Mouse (Mus musculus) right cerebral cortex, postnatal 10 days (tissue): Measurements from ENCODE around the gene Grip1.

Experiments
- DNase-seq, 2 experiments: peaks; one replicate each; pipeline ENCODE4 v3.0.0; 2021; ENCODE audit warnings: low spot score in 2 of 2

Grip1 gene

GRCm38 (mm10) chr10:119573134-119573533, 119.5 kb downstream of the Grip1 start:
- no peak for DNase-seq

DNA sequence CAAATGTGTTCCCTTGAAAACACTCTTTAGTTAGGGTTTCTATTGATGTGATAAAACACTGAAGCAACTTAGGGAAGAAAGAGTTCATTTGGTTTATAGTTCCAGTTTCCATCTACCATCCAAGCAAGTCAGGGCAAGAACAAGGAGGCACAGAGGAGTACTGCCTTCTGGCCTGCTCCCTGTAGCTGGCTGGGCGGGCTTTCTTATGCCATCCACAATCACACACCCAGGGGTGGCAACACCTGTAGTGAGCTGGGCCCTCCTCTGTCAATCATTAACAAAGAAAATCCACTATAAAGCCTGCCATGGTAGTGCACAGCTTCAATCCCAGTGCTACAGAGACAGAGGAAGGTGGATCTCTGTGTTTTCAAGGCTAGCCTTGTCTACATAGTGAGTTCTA, 122.2 kb downstream of the Grip1 start:
- DNase-seq: no peak

DNA sequence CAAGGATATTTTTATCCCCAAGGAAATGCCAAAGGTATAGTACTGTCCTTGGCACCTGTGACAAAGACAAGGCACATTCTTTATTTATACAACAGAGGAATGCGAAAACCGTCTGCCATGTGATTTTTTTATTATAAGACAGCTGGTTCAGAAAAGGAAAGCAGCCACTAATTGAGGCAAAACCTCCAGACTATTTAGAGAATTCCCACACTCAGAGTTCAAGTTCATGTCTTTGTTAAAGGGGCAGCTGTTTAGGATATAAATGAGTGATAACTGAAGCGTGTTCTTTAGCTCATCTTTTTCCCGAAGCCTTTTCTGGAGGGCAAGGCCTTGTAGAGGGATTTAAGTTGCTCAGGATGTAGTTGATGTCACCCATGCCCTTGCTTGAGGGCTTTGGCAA, 126.4 kb downstream of the Grip1 start:
- no peak for DNase-seq

DNA sequence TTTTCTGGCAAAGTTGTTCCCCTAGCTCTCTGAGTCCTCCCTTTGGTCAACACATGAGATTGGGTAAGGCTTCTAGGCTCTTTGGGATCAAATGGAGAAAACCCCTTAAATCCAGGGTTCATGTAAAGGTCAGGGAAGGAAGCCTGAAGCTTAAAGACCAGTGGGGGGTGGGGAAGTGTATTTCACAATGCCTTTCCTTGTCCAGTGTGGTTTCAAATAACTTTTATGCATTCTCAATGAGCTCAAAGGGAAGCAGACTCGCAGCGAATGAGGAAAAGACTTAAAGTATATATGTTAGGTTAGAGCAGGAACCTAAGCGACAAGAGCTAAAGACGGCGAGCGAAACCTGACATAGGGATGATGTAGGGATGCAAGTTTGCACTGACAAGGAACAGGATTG, 131.0 kb downstream of the Grip1 start:
- DNase-seq: no peak

GRCm38 (mm10) chr10:119586976-119587375, 133.3 kb downstream of the Grip1 start:
- no peak for DNase-seq

- DNase-seq: no peak
Measured at GRCm38 (mm10) chr10:119596822-119597221, 143.2 kb downstream of the Grip1 start.

GRCm38 (mm10) chr10:119607501-119607900, 153.9 kb downstream of the Grip1 start:
- DNase-seq: no peak

GRCm38 (mm10) chr10:119608998-119609397, 155.4 kb downstream of the Grip1 start:
- DNase-seq: no peak

GRCm38 (mm10) chr10:119610279-119610895, 156.8 kb downstream of the Grip1 start:
- no peak for DNase-seq

DNA sequence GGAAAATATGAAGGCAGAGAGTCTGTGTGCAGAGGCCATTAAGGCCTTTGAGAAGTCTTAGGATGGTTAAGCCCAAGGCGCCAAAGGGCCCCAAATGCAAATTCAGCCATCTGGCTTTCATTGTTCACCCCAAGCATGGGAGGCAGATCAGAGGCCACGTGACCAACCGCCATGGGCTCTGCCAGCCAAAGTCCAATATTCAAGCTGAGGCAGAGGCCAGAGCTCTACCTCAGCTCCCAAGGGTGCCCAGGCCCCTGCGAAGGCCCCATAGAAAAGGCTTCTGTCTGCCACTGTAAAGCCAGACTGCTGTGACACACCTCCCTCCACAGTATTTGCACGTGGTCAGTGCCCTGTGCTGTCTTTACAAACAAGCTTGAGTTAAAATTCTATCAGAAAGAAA, 158.4 kb downstream of the Grip1 start:
- DNase-seq: no peak

DNA sequence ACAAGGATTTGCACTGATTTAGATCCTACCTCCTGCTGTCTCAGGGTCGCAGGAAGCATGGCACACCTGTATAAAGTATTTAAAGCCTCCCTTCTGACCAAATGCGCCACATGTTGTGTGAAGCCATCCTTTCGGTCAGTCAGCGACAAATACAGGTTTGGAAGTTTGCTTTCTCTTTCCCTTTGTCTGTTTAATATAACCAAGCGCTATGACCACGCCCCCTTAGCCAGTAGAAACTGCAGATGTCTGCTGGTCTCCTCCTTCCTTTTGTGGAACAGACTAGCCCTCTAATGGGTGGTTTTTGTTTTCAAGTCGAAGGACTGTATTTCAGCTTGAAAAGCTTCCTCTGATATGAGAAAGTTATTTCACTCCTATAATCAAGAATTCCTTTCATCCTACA, 161.1 kb downstream of the Grip1 start:
- no peak for DNase-seq

DNA sequence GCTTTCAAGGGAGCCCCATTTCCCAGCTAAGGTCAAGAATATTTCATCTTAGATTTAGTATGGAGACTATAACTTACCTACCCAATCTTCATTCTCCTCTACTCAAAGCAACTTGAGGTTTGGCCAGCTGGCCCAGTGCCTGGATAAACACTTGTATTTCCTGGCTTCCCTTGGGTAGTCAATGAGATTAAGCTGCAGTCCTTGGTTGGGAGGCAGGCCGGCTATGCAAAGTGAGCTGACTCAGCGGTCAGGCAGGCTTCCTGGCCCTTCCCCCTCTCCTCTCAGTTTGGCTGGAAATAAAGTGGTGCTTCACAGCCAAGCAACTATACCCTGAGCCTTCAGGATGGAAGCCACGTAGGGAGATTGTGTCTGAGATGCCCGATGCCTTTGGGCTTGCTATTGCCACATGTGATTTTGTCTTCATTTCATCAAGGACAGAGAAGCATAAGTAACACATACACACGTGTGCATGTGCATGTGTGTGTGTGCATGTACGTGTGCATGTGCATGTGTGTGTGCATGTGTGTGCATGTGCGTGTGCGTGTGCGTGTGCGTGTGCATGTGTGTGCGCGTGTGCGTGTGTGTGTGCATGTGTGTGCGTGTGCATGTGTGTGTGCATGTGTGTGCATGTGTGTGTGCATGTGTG, 161.7 kb downstream of the Grip1 start:
- DNase-seq: peak; percentile 76 to 78

GRCm38 (mm10) chr10:119616078-119616477, 162.4 kb downstream of the Grip1 start:
- DNase-seq: no peak

- DNase-seq: no peak
Measured at GRCm38 (mm10) chr10:119628656-119629055, 175.0 kb downstream of the Grip1 start.

- DNase-seq: no peak
Measured at GRCm38 (mm10) chr10:119630401-119630800, 176.8 kb downstream of the Grip1 start.

DNA sequence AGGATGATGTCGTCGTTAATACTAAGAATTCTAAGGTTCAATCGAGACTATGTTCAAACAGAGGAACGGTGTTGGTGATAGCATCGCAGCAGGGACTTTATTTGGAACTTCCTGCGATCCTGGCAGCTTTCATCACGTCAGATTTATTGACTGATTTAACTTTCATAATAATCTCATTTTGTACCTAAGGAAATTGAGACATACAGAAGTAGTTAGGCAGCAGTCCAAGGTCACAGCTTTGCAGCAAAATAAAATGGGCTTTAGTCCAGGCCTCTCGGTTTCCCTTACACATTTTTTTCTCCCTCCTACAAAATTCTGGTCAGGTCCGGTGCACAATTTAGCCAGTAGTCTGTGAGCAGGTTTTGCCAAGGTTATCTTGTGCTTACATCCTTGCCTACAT, 178.3 kb downstream of the Grip1 start:
- no peak for DNase-seq

DNA sequence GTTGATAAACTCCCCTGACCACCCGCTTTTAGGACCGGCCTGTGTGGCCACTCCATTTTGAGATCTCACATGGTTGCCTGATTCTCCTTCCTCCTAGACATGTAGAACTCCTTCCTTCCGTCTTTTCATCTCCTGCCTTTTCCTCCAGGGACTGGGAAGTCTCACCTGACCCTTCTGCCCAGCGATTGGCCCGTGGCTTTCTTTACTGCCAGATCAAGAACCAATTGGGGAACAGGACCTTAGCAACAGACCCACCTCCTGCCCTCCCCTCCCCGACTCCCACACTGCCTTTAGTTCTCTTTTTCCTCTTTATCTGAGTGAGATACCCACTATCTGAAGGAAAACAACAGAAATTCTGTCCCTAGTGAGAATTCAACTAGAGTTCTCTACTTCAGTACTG, 180.9 kb downstream of the Grip1 start:
- no peak for DNase-seq

- peak in 1 of 2 experiments; percentile 40 for DNase-seq
Measured at GRCm38 (mm10) chr10:119640534-119640933, 186.9 kb downstream of the Grip1 start.

DNA sequence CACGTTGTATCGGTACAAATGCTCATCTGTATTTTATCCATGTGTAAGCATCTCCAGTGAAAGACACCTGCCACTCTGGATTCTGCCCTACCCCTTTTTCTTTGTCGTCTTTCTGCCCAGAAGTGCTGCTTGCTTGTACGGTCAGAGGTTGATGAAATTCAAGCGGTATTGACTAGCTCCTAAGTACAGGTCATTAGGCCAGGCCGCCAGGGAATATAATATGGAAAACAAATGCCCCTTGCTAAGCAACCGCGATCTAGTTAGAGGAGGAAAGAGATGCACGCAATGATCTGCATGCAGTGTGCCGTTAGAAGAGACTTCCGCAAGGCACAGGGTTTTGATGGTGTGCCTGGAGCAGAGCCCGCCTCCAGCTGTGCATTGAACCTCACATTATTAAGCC, 187.4 kb downstream of the Grip1 start:
- no peak for DNase-seq

DNA sequence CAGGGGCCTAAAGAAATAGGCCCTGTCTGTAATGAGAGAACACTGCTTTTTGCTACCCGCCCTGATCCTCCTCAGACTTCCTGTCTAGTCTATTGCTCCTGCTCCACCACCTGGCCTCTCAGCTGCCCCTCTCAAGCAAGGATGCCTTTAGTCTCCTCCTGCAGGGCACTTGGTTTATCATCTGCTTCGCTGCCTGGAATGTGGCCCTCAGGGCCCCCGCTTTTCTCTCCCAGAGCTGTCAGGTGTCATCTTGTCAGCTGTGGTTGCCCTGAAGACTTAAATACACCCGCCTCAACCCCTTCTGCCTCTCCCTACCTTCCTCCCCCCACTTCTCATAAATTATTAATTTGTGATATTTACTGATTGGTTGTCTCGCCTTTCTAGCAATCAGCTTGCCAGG, 190.7 kb downstream of the Grip1 start:
- DNase-seq: no peak

DNA sequence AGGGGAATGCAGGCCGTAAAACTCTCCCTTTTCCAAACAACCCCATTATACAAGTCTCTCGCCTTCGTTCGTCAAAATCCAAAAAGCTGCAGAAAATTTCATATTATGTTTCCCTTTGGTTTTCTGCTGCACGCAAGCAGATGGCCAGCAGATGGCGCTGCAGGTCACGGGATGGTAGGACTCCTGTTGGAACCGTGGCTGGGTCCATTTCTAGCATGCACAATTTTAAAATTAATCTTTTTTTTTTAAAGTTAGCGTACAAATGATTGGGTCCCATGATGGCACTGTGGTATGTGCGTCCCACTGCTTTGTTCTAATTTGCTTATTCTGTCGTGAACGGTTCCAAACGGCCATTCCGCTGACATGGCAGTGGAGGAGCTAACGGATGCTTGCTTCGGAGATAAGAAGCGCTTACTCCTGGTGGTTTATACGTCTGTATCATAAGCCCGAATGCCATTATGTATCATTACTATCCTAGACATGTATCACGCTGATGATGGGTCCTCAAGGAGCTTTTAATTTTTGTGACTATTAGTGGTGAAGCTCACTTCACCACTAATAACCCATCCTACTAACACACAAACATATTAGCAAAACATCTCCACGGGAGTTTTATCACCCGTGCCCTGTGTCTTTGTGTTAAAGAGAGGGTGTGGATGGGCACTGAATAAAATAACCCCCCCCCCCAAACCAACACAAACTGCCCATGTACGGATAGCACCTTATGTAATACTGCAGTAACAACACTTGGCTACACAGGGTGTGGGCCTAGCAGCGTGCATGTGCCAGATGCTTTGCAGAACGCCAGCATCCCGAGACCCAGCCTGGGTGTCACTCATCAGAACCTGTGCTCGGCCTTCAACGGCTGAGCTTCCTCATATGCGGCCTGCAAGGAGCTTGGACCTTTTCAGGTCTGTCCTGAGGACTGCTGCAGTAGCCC, 193.1 kb downstream of the Grip1 start:
- DNase-seq: peak; percentile 75 to 84

- DNase-seq: no peak
Measured at GRCm38 (mm10) chr10:119660677-119661353, 207.2 kb downstream of the Grip1 start.
